Mouse (Mus musculus): ENCODE data around the gene Capn7.

GRCm38 (mm10) chr14:31369377-31369776, 32.9 kb downstream of the Capn7 start:
- TF ChIP-seq CTCF (IDR thresholded peaks at IDR 0.05; ENCODE audit: low read depth, low read length) (no peak), POLR2A (IDR thresholded peaks at IDR 0.05; ENCODE audit: borderline replicate concordance, low read depth, low read length) (no peak)

All from bone marrow macrophage, adult 2 months (primary cell).